Mouse (Mus musculus) gastrocnemius, adult 18-20 months (tissue): ENCODE results near the gene Fam189b. TPM values are rescaled to one million over a fixed set of nuclear protein-coding genes. Genes with fewer than 3 reads are reported as not detected.
A peak's percentile ranks its signal among the peaks of the same experiment; 100 is the strongest.
"Not testable (repeated sequence)": the region's sequence is repeated elsewhere in the genome, so short reads cannot be mapped to it uniquely, and the experiment has no call there.

Experiments used
- DNase-seq: peaks from one replicate; pipeline ENCODE4 v3.0.0; 2021; ENCODE audit warnings: low spot score
- total RNA-seq, 2 experiments: library from RNA; stranded (reverse); gene quantifications; 2 replicates each; pipeline ENCODE4 v1.2.3; 2021

Fam189b gene
- total RNA-seq, 2 experiments from 2014 or later: 16.5 to 22.2 TPM

DNA sequence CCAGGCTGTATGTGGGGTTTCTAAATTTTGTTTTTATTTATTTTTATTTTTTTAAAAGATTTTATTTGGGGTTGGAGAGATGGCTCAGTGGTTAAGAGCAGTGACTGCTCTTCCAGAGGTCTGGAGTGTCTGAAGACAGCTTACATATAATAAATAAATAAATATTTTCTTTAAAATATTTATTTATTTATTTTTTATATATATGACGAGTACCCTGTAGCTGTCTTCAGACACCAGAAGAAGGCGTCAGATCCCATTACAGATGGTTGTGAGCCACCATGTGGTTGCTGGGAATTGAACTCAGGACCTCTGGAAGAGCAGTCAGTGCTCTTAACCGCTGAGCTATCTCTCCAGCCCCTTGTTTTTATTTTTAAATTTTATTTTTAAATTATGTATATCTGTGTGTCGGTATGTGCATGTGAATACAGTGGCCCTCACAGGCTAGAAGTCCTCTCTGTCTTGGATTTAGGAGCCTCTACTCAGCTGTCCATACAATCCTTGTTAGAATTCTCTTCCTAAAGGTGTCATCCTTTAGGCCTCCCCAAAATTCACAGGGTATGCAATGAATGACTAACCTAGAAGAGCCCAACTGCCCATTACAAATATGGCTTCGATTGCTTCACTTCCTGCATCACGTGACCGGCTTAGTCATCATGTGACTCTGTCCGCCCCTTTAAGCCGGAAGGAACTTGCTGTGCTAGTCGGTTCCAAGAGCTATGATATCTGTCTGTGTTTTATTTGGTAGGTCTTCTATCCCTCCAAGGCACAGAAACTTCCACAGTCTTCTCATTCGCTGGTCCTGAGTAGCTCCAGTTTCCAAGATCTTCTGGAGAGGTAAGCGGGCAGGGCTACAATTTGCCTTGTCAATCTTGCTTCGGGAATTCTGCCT is 19.6 kb downstream of the Fam189b start, which contains the start of gene Gba:
Gba (plus strand) TSS at position 676 of the 889 bp plus-strand sequence.
- DNase-seq: peak; percentile 88

DNA sequence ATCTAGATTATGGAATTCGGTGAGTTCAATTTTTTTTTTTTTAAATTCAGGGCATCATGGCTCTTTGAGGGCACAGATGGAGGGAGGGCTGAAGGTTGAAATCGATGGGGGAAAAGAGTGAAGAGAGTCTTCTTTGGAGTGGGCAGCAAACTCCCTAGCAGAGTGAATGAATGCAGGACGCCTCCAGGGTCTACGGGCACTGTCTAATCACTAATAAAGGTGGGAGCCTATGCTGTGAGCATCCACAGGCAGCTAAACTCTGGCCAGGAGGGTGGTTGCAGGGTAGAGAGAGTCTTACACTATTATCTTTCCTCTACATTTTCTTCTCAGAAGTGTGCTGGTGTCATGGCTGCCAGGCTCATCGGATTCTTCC is 20.2 kb downstream of the Fam189b start:
- no peak for DNase-seq

DNA sequence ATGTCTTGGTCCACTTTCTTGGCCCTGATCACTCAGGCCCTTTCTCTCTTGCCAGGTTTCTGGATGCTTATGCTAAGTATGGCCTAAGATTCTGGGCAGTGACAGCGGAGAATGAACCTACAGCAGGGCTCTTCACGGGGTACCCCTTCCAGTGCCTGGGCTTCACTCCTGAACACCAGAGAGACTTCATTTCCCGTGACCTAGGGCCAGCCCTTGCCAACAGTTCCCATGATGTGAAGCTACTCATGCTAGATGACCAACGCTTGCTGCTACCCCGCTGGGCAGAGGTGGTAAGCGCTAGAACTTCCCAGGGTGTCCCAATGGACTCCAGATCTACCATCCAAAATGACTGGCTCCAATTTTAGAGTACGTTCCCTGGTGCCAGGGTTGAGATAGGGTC is 23.1 kb downstream of the Fam189b start:
- no peak for DNase-seq

DNA sequence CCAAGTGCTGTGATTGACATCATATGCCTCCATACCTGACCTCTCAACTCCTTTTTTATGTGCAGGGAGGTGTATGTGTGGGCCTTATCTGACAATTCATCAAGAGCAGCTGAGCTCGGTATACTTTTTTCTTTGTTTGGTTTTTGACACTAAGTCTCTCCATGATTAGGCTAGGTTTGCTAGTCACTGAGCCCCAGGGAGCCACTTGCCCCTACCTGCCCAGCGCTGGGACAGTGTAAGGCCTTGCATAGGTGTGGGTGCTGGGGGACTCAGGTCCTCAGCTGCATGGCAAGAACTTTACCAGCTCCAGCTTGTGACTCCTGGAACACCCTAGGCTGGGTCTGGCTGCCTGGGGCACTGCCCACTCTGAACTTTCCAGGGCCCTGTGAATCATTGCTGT is 23.8 kb downstream of the Fam189b start:
- DNase-seq: no peak

DNA sequence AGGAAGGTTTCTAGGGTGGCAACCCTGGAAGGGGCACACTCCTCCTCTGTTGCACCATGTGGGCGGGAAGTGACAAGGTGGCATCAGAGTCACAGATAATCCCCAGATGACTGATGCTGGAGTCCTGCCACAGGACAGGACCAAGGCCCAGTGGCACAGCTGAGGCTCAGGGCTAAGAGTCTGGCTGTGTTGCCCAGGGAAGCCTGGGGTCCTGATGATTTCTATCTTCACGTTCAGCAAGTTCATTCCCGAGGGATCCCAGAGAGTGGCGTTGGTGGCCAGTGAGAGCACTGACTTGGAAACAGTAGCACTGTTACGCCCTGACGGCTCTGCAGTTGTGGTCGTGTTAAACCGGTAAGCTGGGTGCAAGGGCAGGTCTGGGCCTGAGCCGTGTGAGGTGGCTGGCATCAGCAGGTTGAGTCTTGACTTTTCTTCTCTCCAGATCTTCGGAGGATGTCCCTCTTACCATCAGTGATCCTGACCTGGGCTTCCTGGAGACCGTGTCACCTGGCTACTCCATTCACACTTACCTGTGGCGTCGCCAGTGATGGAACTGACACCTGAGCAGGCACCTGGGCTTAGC is 25.2 kb downstream of the Fam189b start:
- DNase-seq: no peak

DNA sequence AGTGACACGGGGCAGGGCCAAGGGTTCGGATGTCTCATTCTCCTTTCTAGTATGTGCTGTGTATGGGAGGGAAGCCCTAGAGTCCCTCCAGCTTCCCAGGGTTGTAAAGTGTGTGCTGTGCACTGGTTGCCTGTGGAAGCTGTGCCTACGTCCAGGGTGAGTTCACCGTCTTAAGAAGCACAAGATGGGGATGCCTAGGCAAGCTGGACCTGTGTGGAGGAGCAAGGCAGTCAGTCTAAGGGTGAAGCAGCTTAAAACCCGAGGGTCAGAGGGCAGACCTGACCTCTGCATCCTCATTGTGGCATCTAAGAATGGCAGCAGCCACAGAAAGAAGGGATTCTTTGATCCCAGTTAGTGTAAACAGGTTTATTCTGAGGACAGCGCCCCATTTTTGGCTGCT is 25.8 kb downstream of the Fam189b start:
- DNase-seq: no peak

DNA sequence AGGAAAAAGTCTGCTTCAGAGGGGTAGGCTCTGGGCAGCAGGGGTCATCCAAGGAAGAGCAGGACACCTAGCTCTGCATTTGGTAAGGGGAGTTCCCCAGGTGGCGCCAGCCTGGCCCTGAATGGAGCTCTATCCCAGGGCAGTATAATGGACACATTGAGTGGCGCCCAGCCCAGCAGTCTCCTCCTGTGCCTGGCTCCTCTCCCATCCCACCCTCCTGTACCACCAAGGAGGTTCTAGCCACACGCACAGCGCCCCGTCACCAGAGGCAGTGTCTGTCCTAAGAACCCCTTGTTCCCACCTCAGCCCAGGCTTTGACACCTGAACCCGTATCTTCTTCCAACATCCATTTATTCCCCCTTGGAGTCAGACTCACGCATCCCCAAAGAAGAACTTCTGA is 26.8 kb downstream of the Fam189b start:
- DNase-seq: no peak

DNA sequence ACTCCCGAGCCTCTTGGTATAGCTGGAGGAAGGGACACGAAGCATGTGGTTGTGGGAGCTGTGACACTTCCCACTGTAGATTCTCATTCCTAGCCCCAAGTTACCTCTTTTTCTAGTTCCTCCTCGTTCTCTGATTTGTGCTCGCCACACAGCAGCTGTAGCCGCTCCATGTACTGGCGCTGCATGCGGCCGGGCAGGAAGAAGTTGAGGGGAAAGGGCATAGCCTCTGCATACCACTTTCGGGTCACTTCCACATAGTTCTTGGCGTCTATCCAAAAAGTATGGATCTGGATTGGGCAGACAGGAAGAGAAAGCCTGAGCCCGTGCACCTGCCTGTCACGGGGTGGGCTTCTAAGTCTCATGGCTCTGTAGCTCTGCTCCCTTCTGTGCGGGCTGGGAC is 27.2 kb downstream of the Fam189b start:
- no peak for DNase-seq

DNA sequence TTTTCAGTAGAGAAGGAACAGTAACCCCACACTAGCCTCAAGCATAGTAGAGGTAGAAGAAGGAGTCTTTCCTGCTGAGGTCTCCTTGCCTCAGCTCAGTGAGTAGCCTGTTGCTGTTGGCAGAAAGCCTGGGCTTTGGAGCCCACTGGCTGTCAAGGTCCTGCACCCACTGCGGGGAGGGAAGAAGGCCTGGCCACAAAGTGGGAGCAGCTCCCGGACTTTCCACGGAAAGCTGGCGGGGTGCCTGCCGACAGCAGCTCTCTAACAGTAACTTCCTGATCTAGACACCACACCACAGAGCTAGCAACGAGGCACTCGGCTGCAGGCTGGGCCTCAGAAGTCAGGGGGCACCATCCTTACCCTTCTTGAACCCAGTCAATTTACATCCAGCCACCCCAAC is 27.8 kb downstream of the Fam189b start:
- DNase-seq: no peak

DNA sequence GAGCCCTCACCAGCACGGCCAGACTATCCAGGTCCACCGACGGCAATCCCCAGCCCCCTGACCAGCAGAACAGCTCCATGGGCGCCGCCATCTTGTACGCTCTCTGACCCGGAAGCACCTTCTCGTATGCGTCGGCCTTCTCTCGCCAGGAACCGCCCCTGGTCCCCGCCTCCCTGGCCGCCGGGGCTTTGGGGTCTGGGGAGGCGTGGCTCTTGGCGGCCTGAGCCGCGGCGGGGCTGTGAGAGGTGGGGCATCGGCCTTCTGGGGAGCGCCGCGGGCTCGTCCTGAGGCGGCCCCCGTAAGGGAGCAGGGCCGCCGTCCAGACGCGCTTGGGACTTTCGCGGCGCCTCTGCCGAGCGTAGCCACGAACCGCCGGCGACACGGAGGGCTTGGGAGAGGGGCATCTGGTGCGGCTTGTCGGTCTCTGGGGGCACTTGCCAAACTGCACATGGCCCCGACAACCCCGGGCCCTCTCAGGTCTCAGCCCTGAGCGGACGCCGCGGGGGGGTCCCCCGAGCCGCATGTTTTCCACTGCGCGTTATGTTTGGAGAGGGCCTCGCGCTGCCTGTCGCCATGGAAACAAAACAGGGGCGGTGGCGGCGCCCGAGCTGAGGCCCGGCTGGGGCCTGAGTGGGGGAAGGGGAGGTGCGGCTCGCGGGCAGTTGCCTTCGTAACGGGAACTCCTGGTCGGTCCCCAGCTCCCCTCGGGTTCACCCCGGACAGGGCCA is 31.0 kb downstream of the Fam189b start:
- peak; percentile 95 for DNase-seq

DNA sequence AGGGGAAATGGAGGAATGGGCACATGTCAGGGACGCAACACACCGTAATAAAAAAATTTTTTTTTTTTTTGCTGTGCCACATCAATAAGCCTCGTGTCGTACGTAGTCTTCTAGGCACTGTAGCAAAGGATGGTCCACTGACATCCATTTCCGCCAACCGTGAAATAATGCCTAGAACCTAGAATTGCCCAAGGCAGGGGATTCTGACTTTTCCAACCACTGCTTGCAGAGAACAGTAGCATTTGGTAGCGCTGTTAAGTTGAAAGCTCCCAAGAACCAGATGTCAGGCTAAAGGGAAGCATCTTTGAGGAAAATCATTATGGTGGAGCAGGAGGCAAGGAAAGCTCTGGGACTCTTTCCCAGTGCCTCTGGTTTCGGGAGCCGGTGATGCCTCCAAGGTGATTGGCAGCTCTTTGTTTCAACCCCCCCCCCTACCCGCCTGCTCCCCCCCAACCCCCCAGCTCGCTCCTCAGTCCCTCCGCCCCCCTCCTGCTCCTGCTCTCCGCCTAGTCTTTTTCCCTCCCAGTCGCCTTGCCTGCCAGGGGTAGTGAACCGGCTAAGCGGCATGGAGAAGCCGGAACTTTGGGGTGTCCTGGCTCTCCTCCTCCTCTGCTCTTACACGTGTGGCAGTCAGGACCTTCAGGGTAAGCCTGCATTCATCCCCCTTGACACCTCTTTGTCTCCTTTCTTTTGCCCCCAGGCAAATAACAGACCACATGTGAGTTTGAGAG is 31.9 kb downstream of the Fam189b start, which contains the start of gene Thbs3:
Thbs3 (plus strand) TSS at position 500 of the 731 bp plus-strand sequence.
- no peak for DNase-seq

DNA sequence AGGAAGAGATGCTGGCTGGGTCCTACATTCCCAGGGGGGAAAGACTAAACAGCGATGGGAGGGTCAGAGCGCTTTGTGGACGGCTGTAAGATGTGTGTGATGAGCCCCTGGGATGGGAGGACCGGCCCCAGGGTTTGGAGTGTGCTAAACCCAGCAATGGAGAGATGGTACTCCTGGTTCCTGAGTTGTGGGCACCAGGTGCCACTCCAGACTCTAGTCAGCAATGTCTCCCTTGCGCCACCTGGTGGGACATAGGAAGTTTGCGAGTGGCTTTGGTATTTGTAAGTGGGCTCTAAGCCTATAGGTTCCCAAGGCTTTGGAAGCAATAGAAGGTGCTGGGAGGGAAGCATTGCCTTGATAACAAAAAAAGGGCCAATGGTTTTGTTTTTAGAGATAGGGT is 32.9 kb downstream of the Fam189b start:
- peak; percentile 84 for DNase-seq

DNA sequence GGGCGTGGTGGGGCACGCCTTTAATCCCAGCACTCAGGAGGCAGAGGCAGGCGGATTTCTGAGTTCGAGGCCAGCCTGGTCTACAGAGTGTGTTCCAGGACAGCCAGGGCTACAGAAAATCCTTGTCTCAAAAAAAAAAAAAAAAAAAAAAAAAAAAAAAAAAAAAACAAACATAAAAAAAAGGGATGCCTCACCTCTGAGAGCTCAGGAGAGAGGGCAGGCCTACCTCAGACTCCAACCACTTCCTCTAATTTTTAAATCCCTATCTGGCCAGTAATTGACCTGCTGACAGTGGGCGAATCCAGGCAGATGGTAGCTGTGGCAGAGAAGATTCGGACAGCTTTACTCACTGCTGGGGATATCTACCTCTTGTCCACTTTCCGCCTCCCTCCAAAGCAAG is 33.5 kb downstream of the Fam189b start:
- DNase-seq: not testable (repeated sequence)

DNA sequence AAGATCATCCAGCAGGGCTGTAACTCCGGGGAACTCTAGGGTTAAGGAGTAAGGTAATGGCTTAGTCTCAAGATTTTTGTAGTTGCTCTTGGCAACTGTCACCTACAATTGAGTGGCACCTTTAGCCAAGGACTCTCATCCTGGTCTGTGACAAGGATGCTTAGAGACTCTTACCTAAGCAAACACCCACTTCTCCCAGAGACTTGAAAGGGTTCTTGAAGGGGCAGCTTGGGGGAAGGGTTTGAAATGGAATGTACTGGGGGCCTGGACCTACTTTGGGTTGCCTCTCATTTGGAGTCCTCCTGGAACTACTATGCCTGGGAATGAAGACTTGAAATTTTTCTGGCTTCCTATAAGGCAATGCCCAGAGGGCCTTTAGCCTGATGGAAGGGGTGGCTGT is 35.3 kb downstream of the Fam189b start:
- no peak for DNase-seq

DNA sequence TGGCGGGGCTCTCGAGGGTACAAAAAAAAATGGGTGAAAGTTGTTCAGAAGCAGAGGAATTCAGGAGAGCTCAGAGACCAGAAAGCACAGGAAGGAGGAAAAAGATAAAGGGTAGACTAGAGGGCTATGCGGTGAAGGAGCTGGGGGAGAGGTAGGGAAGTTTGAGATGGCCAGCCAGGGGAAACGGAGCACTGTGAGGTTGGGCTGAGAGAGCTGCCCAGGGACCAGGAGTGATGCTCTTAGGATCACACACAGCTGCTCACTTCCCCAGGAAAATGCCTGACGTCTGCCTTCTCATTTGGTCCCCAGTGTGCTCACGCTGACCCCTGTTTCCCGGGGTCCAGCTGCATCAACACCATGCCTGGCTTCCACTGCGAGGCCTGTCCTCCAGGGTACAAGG is 36.6 kb downstream of the Fam189b start:
- no peak for DNase-seq

DNA sequence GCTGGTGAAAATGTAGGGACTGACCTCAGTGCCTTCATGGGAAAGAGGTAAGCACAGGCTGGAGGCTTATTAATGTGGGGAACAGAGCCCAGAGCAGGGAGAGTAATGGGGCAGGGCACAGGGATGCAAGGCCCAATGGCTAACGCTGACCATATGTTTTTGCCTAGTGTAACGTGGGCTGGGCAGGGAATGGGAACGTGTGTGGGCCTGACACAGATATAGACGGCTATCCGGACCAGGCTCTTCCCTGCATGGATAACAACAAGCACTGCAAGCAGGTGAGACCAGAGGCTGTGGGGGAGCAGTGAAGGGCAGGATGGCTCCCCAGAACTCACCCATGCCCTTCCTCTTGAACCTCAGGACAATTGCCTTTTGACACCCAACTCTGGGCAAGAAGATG is 38.2 kb downstream of the Fam189b start:
- no peak for DNase-seq

DNA sequence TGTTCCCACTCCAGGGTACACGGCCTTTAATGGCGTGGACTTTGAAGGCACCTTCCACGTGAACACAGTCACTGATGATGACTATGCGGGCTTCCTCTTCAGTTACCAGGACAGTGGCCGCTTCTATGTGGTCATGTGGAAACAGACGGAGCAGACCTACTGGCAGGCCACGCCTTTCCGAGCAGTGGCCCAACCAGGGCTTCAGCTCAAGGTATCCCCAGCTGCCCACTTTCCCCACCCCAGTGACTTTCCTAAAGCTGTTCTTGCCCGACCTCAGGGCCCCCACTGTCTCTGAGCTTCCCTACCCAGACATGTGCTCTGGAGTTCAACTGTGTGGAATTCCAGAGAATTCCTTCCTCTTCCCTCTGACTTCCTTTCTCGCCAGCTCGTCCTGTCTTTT is 41.9 kb downstream of the Fam189b start:
- DNase-seq: no peak

DNA sequence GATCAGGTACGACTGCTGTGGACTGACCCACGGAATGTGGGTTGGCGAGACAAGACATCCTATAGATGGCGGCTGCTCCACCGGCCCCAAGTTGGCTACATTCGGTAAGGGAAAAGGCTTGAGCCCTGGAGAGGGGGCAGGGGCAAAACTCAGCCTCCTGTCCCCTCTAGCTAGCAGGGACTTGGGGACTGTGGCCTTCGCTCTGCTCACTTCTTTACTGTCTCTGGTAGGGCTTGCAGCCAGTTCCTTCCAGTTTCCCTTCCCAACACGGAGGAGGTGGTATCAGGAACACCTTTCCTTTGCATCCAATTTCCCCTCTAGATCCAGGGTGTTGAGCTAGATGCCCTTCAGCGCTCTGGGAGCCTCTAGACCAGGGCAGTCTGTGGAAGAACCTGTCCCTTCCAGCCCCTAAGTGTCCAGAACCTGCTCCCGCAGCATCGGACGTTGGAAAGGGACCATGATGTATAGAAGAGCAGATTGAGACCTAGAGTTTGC is 42.4 kb downstream of the Fam189b start:
- DNase-seq: no peak

DNA sequence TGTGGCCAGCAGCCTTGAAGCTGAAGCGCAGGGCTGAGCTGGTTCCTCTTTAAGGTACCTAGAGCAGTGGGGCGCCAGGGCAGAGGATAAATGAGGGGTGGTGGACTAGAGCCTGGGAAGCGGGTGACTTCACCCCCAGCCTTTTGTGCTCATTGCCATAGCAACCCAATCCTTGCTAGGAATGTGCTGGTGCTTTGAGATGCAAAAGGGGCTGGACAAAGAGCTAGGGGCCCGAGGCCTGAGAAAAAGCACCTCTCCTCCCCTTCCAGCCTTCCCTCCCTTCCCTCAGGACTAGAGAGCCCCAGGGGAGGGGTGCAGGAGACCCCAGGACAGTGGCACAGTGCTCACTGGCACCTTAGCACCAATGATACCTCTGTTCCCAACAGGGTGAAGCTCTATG is 43.0 kb downstream of the Fam189b start:
- no peak for DNase-seq

DNA sequence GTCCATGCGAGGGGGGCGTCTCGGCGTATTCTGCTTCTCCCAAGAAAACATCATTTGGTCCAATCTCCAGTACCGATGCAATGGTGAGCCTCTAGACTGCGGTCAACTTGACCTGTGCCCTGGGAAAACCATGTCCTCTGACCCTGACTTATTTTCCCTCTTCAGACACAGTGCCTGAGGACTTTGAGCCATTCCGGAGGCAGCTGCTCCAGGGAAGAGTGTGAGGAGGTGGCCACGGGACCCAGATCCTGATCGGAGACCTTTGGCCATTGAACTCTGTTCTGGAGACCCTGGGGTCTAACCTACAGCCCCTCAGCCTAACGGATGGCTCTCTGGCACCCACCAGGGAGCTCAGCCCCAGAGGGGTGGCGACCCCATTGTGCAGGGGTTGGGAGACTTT is 43.4 kb downstream of the Fam189b start:
- DNase-seq: no peak

DNA sequence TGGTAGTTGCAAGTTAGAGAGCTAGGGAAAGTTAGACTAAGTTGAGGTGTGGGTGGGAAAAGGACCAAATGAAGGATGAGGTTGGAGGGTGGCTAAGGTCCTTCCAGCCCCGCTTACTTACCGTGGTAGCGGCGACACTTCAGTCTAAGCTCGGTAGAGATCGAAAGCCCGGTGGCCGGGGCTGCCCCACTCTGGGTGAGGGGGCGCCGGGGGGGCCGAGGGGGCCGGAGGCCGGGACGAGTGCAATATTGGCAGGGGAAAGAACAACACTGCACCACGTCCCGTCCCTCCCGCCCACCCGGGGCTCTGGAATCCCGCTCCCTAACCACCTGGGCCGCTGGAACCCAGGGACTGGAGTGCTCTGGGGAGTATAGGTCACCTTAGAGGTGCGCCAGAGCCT is 44.0 kb downstream of the Fam189b start, which contains the start of gene Mtx1:
Mtx1 (minus strand) TSS at position 189 of the 400 bp plus-strand sequence.
- no peak for DNase-seq
